Mouse (Mus musculus) bone marrow macrophage, adult 2 months (primary cell): Measurements from ENCODE around the gene 1700010B08Rik.

Experiments
- CTCF ChIP-seq: IDR thresholded peaks from 2 replicates; pipeline ENCODE4 v1.5.1; 2012; ENCODE audit warnings: low read depth, mild to moderate bottlenecking, low read length, moderate library complexity
- POLR2A ChIP-seq: IDR thresholded peaks from 2 replicates; pipeline ENCODE4 v1.6.1; 2012; ENCODE audit warnings: mild to moderate bottlenecking, low read depth, low read length, borderline replicate concordance

- TF ChIP-seq CTCF (no peak), POLR2A (no peak)
These were observed 9.0 kb upstream of the 1700010B08Rik start for GRCm38 (mm10) chr2:173710193-173710592.
